Mouse (Mus musculus): Measurements from ENCODE around the gene Cyp27b1.
"Not testable (repeated sequence)": the region's sequence is repeated elsewhere in the genome, so short reads cannot be mapped to it uniquely, and the experiment has no call there.

Cyp27b1 gene

DNA sequence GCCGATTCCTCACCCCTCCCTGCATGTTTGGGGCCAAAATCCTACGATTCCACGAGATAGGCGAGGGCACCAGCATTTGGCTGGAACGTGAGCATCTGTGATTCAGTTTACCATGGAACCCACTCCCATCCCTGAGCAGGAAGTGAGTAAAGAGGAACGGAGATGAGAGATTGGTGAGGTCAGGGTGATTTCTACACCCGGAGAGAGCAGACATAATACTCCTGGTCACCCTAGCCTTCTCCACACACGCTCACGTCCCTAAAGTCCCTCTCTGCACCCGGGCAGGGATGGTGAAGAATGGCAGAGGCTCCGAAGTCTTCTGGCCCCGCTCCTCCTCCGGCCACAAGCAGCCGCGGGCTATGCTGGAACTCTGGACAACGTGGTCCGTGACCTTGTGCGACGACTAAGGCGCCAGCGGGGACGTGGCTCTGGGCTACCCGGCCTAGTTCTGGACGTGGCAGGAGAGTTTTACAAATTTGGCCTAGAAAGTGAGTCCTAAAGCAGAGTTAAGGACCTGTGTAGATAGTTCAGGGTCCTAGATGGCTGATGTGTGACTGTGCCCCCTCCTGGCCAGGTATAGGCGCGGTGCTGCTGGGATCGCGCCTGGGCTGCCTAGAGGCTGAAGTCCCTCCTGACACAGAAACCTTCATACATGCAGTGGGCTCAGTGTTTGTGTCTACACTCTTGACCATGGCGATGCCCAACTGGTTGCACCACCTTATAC lies 1.5 kb downstream of the Cyp27b1 start:
- DNase-seq (ENCODE audit: extremely low read depth, low read depth), result no peak

DNA sequence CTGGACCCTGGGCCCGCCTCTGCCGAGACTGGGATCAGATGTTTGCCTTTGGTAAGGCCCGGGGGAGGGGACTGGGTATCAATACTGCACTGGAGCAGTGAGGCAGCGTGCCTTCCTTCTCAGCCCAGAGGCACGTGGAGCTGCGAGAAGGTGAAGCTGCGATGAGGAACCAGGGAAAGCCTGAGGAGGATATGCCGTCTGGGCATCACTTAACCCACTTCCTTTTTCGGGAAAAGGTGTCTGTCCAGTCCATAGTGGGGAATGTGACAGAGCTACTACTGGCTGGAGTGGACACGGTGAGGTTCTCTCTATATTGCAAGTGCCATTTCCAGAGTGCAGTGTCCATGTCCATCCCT lies 2.0 kb downstream of the Cyp27b1 start:
- DNase-seq (ENCODE audit: extremely low read depth, low read depth), result no peak

DNA sequence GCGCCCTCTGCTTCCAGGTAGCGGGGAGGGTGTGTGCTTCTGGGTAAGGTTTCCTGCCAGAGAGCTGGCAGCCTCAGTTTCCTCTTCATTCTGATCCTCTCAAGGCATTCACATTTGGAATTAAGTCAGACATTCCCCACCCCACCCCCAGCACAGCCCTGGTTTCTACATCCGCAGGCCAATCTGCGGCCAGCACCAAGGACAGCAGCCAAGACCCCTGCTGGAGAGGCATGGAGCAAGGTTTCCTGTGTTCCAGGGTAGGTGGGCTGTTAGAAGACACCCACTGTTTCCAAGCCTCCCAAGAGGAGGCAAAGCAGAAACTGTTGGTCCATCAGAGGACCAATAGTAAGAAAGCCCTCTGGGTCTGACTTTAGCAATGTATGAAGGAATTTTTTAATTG lies 6.6 kb downstream of the Cyp27b1 start:
- DNase-seq (ENCODE audit: extremely low read depth, low read depth), result no peak

DNA sequence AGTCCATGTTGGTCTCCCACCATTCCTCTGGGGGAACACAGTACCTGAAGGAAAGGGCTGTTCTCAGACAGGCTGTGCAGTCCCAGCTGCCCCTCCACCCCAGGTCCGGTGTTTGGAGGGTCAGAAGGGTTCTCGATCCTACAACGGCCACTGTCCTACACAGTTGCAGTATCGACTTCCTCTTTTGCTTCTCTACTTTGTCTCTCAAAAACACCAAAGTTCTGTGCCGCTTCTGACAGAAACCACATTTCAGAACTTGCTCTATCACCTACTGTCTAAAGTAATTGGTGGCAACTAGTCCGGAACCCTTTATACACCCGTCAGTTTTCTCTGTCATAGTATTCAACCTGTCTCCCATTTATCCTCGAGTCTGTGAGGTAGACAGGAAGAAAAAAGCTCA lies 7.4 kb downstream of the Cyp27b1 start:
- no peak for DNase-seq (ENCODE audit: extremely low read depth, low read depth)

DNA sequence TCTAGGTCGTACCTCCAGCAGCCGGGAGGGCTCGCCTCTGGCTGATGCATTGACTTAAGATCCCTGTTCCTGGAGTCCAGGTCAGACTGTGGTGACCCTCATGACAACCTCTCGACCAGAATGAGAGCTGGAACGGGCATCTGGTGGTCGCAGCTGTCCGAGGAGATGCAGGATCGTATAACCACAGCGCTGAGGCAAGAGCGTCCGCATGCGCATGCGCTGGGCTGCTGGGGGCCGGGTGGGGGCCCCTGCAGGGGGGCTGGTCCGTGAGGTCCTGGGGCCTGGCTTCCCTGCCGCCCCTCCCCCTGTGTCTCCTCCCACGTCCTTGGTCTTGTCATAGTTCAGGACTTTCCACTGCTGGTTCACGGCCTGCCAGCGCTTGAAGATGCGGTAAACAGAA lies 8.4 kb downstream of the Cyp27b1 start:
- no peak for DNase-seq (ENCODE audit: extremely low read depth, low read depth)

DNA sequence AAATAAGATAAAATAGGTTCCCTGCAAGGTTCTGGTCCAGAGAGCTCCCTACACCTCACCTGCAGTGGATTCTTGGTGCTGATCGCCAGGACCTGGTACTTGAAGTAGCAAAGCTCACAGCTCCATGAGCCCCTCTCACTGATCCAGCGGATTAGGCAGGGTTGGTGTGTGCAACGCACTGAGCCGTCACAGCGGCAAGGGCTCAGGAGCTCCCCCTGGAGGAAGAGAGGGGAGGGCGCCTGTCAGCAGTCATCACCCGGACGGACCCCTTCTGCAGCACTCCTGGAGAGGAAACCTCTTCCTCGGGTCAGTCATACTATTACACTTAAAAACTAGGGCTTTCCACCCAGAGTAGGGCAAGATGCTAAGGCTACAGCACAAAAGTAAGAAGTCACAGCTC lies 10.1 kb downstream of the Cyp27b1 start:
- no peak for DNase-seq (ENCODE audit: extremely low read depth, low read depth)

DNA sequence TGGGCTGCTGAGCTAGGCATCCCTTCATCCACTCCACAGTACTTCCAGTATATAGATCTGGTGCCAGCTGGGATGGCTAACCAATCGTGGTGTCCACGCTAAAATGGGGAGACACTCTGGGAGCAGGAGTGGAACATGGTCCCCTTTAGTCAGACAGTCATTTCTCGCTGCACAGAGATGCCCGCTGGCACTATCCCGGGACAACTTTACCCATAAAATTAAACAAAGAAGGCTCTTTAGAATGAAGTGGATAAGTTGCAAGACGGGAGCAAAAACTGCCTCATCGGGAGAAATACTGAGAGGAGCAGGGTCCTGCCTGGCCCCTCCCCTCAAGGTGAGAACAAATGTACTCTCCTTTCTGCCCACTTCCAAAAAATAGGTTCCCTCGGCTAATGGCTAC lies 10.7 kb downstream of the Cyp27b1 start:
- no peak for DNase-seq (ENCODE audit: extremely low read depth, low read depth)

DNA sequence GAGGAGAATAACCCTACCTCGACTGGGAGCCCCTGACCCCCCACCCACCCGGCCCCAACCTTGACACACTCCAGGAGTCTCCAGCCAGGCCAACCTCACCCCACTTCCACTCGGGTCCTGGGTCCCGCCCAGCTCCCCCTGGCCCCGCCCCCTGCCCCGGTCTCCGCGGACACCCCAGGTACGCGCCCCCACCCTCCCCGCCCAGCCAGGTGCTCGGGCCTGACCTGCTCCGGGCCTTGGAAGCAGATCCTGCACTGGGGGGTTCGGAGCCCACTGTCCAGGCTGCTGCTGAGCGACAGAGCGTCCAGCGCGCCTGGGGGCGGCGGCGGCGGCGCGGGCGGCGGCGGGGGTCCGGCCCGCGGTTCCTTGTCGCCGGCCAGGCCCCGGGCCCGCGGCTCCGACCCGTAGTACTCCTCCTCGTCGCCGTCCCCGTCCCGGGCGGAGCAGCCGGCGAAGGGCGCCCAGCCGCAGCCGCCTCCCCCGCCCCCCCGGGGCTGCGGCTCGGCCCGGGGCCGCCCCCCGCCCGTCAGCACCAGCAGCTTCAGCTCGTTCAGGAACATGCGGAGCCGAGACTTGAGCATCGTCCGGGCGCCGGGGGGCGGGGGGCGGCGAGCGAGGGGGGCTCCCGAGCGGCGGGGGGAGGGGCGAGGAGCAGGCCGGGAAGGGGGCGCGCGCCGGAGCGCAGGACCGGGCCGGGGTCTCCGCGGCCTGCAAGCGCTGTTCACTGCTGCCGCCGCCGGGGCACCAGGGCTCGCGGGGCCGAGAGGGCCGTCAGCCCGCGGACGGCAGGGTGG lies 11.3 kb downstream of the Cyp27b1 start:
- no peak for DNase-seq (ENCODE audit: extremely low read depth, low read depth)

DNA sequence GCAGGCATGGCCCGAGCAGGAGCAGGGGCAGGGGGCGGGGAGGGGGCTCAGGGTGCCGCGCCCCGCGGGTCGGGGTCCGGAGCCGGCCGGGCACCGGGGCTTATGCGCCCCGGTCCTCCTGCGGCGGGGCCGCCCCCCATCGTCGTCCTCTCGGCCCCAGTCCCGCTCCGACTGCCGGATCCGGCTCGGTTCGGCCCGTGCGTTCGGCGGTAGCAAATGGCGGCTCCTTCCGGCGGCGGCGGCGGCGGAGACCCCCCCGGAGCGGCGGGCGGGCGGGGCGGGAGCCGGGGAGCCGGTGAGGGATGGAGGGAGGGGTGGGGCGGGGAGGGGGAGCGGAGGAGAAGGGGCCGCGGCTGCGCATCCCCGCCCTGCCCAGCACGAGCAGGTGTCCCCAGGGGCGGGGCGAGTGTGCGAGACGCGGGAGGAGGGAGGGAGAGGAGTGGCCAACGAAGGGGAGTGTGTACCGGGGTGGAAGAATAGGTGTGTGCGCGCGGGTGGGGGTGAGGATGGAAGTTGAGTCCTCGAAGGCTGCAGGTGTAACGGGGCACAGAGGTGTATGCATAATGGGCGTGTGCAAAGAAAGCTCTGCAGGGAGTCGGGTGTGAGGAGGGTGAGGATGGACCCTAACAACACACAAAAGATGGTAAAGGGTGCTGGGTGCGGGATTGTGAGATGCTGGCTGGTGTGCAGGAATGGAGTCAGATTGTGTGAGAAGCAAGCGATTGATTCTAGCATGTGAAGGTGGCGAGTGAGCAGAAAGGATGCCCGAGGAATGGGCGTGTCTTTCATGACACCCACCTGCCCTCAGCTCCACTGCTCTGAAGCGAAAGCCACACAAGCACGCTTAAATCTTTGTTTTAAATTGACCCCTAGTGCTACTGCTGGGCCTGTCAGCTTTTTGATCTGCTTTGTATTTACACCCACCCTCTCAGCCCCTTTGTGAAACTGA lies 12.2 kb downstream of the Cyp27b1 start, which contains the start of gene March9:
Gene March9, minus strand, starts transcription at position 217 of the 949 bp plus-strand sequence.
- DNase-seq (ENCODE audit: extremely low read depth, low read depth), result no peak

DNA sequence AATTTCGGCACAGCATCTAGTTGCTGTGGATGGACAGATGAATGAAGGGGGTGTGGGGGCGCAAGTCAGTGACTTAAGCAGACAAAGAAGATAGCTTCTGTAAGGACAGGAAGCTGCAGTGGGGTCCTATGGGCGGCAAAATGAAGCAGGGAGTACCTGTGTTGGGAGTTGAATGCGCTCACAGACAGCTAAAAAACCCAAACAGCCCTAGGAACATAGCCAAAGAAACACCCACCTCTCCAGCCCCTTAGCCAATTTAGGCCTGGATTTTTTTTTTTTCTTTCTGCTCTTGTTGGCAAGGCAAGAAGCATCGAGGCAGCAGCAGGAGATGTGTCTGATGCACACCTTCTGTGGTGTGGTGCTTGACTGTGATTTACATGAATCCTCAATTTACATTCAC lies 13.0 kb downstream of the Cyp27b1 start:
- DNase-seq (ENCODE audit: extremely low read depth, low read depth), result no peak

DNA sequence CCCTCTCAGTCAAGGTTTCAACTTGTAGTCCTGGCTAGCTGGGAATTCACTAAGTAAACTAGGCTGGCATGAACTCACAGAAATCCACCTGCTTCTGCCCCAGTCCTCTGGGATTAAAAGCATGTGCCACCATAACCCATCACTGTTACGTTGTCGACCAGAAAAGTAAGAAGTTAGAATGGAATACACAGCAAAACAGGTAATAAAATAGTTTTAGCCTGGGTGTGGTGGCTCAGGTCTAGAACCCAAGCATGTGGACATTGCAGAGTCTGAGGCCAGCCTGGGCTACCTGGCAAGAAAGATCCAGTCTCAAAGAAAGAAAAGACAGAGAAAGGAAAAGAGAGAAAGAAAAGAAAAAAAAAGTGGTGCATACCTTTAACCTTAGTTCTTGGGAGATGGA lies 13.5 kb downstream of the Cyp27b1 start:
- DNase-seq (ENCODE audit: extremely low read depth, low read depth), result no peak

DNA sequence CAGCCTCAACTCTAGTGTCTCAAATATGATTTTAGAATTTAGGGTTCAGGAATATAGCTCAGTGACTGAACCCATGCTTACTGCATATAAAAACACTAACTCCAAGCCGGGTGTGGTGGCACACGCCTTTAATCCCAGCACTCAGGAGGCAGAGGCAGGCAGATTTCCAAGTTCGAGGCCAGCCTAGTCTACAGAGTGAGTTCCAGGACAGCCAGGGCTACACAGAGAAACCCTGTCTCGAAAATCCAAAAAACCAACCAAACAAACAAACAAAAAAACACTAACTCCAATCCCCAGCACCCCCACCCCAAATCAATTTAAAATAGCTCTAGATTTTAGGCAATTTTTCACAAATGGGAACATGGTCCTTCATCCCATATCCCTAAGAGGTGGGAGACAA lies 14.1 kb downstream of the Cyp27b1 start:
- DNase-seq (ENCODE audit: extremely low read depth, low read depth), result not testable (repeated sequence)

DNA sequence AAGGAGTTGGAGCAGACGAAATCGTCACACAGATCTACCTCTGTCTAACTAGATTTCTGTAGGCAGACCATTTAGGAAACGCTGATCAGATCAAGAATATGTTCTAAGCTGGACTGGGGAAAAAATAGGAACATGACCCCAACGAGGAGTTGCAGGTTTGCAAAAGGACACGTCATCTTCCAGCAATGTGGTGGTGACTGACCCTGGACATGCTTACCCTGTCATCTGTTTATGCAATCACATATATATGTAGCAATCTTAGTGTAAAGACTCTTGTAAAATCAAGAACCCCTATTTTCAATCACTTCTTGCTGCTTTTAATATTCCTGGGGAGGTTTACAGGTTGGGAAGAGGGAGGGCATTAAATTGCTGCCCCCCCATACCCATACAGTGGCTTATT lies 14.5 kb downstream of the Cyp27b1 start:
- DNase-seq (ENCODE audit: extremely low read depth, low read depth), result no peak

DNA sequence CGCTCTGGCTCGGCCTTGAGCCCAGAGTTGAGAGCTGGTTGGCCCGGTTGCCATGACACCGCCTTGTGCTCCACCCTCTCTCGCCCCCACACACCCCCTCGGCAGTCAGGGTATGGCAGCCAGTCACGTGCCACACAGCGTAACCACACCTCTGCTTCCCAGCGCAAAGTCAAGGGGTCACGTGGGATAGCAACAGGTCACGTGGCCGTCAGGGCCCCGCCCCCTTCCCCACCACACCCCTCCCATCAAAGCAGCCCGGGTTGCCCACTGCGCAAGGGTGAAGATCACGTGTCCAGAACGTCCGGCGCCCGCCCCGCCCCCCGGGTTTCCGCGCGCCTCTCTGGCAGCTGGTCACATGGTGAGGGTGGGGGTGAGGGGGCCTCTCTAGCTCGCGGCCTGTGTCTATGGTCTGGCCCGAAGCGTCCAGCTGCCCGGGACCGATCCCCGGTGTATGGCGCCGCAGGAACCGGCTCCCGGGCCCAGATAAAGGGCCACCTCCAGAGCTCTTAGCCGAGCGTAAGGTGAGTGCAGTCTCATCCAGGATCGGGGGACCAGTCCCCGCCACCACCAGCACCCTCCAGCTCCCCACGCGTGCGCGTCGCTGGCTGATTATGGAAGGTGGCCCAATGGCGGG lies 15.3 kb downstream of the Cyp27b1 start, which contains the start of gene Cdk4:
Gene Cdk4, plus strand, starts transcription at position 296 of the 634 bp plus-strand sequence.
- DNase-seq (ENCODE audit: extremely low read depth, low read depth), result peak; percentile 92

DNA sequence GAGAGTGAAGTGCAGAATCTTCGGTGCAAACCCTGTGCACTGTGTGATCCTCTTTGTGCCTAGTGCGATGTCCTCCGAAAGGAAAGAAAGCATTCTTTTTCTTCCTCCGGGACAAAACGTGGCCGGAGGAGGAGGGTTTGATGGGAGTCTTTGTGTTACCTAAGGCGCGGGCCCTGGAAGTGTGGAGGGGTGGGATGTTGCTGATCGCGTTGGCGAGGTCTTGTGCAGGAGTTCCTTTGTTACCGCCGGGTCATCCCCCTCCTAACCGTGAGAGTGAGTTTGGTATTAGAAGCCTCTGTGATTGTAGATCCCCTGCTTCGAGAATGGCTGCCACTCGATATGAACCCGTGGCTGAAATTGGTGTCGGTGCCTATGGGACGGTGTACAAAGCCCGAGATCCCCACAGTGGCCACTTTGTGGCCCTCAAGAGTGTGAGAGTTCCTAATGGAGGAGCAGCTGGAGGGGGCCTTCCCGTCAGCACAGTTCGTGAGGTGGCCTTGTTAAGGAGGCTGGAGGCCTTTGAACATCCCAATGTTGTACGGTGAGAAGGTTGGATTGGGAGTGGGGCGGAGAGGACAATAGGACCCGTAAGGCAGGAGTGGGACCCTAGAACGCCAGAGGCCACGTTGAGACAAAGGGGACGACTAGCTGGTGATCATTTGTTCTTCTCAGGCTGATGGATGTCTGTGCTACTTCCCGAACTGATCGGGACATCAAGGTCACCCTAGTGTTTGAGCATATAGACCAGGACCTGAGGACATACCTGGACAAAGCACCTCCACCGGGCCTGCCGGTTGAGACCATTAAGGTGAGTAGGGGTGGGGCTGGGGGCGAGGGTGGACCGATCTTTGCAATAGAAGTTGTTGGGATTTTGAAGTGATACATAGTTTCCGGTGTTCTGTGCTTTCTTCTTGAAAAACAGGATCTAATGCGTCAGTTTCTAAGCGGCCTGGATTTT lies 16.1 kb downstream of the Cyp27b1 start:
- DNase-seq (ENCODE audit: extremely low read depth, low read depth), result no peak

DNA sequence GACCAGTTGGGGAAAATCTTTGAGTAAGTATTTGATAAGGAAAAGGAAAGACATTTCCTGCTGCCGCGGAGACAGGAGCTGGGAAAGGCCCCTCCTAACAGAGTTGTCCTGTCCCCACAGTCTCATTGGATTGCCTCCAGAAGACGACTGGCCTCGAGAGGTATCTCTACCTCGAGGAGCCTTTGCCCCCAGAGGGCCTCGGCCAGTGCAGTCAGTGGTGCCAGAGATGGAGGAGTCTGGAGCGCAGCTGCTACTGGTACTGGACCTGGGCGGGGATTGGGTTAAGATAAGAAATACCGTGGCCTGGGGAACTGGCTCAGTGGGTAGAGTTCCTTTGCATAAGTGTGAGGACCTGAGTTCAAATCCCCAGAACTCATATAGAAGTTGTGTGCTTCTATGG lies 17.9 kb downstream of the Cyp27b1 start:
- no peak for DNase-seq (ENCODE audit: extremely low read depth, low read depth)

DNA sequence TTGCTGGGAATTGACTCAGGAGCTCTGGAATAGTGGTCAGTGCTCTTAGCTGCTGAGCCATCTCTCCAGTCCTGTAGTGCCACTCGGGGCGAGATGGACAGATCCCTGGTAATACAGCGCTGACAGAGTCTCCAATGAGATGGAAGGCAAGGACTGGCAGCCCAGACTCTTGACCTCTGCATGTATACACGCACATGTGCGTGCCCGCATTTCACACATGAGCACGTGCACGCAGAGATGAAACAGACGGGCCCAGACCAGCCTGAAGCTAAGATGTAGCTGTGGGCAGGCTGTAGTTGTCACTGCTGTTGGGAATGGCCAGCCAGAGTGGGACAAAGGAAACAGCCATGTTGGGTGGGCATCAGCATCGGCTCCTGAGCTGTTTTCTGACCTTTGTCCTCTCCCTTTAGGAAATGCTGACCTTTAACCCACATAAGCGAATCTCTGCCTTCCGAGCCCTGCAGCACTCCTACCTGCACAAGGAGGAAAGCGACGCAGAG lies 18.5 kb downstream of the Cyp27b1 start:
- DNase-seq (ENCODE audit: extremely low read depth, low read depth), result no peak

DNA sequence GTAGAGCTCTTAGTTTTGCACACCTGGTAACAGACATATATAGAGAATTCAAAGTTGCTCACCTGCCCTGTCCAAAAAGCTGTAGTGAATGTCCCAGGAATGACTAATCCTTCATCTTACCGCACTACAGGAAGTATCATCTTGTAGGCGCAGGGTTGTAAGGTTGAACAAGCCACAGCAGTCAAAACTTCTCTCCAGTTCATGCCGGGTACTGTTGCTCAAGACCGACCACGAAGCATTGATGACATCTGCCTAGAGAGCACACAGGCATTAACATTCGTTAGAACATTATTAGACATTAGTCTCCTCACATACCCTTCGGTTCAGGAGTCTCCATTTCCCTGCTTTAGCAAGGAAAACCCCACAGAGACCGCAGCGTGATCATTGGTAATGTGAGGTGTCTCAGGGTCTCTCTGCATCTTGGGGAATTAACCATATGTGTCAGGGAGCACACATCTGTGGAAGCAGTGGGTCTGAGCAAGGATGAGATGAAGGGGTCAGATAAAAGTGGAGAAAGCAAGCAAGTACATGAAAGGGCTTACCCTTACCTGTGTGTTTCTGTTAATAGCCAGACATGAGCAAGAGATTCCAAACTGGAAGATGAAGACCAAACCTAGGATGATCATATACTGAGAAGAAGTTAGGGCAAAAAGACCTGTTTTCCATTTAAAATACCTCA lies 20.4 kb downstream of the Cyp27b1 start:
- no peak for DNase-seq (ENCODE audit: extremely low read depth, low read depth)
